Mouse (Mus musculus): ENCODE results near the gene Ice1. TPM values are rescaled to one million over a fixed set of nuclear protein-coding genes. Genes with fewer than 3 reads are reported as not detected.

Gene Ice1
- polyA plus RNA-seq, 1 experiment from 2014 or later, result 10.8 TPM

DNA sequence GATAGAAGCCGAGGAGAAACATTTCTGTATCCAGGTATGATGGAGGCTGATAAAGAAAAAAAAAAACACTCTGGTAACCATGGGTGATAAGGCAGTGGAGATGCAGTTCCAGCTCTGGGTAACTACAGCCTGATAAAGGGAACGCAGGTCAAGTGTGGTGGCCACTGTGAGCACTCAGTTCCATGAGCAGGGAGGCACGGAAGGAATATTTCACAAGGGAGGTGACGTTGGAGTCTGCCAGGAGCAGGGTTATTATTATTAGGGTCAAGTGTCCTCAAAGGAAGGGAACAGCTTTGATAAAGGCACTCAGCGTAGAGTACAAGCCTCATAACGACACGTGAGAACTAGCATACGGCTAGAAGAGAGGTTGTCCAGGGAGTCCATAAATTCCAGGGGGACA, 18.9 kb upstream of the Ice1 start:
- no peak overlapping the region for H3K4me3 ChIP-seq
- H3K27ac ChIP-seq, result no peak overlapping the region
- H3K4me1 ChIP-seq (replicated peaks), result peaks cover 14% of the 10 kb centered on the region
- no peak overlapping the region for H3K9ac ChIP-seq
- no peaks in the 10 kb centered on the region for H3K36me3 ChIP-seq
- no peaks in the 10 kb centered on the region for H3K27me3 ChIP-seq
- no peaks in the 10 kb centered on the region for H3K9me3 ChIP-seq (replicated peaks)
- ATAC-seq (replicated peaks; ENCODE audit: insufficient number of reproducible peaks, insufficient read depth, low FRiP score, low read depth), result no peak
- no peak overlapping the region for H3K4me2 ChIP-seq
- WGBS, result 35% methylated on average over 8 of the region's 8 CpGs

DNA sequence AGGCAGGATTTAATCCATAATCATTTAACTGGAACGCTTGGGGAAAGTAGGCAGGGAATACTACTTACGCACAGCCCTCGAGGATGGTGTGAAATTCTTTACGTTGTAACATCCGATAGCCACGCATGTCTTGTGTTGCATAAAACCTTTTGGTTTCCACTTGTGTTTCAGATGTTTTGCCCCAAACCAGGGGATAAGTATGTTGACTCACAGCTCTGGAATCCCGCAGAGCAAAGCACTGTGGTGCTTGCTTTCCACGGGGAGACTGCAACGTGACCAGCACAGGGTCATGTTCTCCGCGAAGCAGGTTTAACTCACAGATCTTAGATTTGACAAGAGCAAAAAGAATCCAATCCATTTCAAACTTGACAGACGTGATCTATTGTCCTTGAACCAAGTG, 18.1 kb upstream of the Ice1 start:
- Histone ChIP-seq H3K36me3 (no peaks in the 10 kb centered on the region), H3K4me1 (replicated peaks) (peaks cover 16% of the 10 kb centered on the region), H3K27me3 (no peaks in the 10 kb centered on the region), H3K4me3 (no peak overlapping the region), H3K27ac (no peak overlapping the region), H3K9ac (no peak overlapping the region), H3K4me2 (no peak overlapping the region), H3K9me3 (replicated peaks) (no peaks in the 10 kb centered on the region)
- WGBS, result 57% methylated on average over 12 of the region's 12 CpGs
- no peak for ATAC-seq (replicated peaks; ENCODE audit: insufficient number of reproducible peaks, insufficient read depth, low FRiP score, low read depth)

DNA sequence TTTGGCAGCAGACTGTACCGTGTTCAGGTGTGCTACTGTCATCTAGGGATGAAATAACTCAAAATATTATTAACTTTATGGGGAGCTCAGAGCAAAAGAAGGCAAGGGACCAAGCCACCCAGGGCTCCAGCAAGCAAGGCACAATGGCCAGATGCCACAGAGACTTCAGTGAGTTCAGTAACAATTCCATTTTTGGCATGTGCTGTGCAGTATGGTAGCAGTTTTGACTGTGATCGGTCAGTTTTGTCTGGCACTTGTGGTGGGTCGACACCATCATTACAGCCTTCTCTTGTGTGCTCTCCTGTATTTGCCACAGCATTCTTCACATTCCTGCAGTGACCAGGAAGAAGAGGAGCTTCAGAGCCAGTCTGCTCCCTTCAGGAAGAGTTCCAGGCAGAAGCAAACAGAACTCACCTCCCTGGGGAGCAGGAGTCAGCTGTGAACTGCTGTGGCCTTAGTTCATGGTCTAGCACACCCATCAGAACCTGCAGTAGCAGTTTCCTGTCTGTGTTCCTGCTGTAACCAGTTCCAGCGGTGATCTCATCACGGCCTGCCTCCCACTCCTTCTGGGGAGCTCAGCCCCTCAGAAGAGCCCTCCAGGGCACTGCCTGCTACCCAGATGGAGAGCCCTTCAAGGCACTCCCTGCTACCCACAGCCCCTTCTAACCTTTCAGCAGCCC, 16.8 kb upstream of the Ice1 start:
- H3K27ac ChIP-seq, result peak overlapping the region; percentile 20
- H3K4me3 ChIP-seq, result no peak overlapping the region
- H3K27me3 ChIP-seq, result no peaks in the 10 kb centered on the region
- no peaks in the 10 kb centered on the region for H3K36me3 ChIP-seq
- peaks cover 25% of the 10 kb centered on the region for H3K4me1 ChIP-seq (replicated peaks)
- H3K9ac ChIP-seq, result no peak overlapping the region
- H3K9me3 ChIP-seq (replicated peaks), result no peaks in the 10 kb centered on the region
- peak; percentile 45 for ATAC-seq (replicated peaks; ENCODE audit: insufficient number of reproducible peaks, insufficient read depth, low FRiP score, low read depth)
- 34% methylated on average over 5 of the region's 5 CpGs for WGBS
- no peak overlapping the region for H3K4me2 ChIP-seq

DNA sequence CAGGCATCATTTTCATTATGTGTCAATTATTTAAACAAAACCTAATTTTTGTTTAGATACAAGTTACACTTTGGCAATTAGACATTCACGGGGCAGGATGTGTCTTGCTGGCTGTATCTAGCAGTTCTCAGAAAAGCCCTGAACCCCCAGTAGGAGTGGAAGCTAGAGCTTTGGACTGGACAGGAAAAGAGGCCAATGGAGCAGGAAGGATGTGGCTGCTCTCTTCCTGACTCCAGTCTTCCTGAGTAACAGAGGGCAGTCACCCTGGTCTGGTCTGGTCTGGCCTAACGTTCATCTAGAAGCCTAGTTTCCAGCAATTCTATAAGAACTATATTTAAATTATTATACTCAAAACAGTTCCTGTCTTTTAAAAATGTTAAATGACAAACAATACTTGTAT, 16.0 kb upstream of the Ice1 start:
- Histone ChIP-seq H3K4me1 (replicated peaks) (peaks cover 30% of the 10 kb centered on the region), H3K9me3 (replicated peaks) (no peaks in the 10 kb centered on the region), H3K36me3 (no peaks in the 10 kb centered on the region), H3K27me3 (no peaks in the 10 kb centered on the region), H3K9ac (no peak overlapping the region), H3K4me2 (no peak overlapping the region), H3K4me3 (no peak overlapping the region), H3K27ac (peak overlapping the region; percentile 20; the same call in 1 of the 2 replicates)
- ATAC-seq (replicated peaks; ENCODE audit: insufficient number of reproducible peaks, insufficient read depth, low FRiP score, low read depth), result no peak; the same call in 1 of the 2 replicates
- 66% methylated on average over 2 of the region's 2 CpGs for WGBS

DNA sequence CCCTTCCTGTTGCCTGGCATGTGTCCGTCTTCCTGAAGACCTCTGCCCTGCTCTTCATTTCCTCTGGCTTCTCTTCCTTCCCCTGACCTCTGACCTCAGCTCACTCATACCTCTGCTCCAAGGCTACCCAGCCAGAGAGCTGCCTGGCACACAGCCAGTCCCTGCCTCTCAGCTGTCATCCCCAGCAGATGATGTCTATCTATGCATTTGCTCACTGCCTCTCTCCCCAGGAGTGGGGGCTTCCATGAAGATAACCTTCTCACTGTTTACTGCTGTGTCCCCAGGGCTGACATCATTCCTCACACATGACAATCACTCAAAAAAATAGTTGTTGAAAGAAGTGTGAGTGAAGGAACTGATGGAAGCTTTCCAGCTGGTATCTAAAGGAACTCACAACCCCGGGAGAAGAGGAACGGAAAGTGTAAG, 12.6 kb upstream of the Ice1 start:
- H3K36me3 ChIP-seq, result no peaks in the 10 kb centered on the region
- H3K4me2 ChIP-seq, result no peak overlapping the region; the same call in 1 of the 2 replicates
- H3K9ac ChIP-seq, result no peak overlapping the region
- peaks cover 29% of the 10 kb centered on the region for H3K4me1 ChIP-seq (replicated peaks)
- H3K9me3 ChIP-seq (replicated peaks), result no peaks in the 10 kb centered on the region
- H3K27me3 ChIP-seq, result no peaks in the 10 kb centered on the region
- WGBS, result 19% methylated on average over 3 of the region's 3 CpGs
- peak overlapping the region; percentile 47 for H3K27ac ChIP-seq
- H3K4me3 ChIP-seq, result no peak overlapping the region
- ATAC-seq (replicated peaks; ENCODE audit: insufficient number of reproducible peaks, insufficient read depth, low FRiP score, low read depth), result 0 out of 2 replicates have a peak, but pooled peaks have one; percentile 23

DNA sequence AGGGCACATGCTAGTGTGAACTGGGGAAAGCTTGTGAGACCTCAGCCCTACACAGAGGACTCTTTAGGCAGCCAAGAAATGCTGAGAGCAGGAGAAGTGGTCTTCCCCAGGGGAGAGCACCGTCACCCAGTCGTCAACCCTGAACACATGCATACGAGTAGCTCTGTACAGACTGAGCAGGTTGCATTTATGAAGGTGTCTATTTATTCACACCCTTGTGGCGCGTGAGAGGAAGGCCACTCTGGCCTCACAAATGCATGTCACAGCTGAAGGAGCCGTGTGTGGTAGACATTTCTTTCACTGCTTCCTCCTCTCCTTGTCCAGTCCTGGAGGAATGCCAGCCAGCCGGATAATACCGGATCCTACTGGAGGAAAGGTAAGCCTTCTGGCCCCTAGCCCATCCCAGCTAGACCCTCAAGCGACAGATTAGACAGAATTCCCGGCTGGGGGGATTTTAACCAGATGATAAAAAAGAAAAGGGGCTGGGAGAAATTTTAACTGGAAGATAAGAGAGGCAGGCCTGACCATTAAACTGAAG, 8.6 kb upstream of the Ice1 start:
- 33% methylated on average over 10 of the region's 10 CpGs for WGBS
- no peaks in the 10 kb centered on the region for H3K9me3 ChIP-seq (replicated peaks)
- ATAC-seq (replicated peaks; ENCODE audit: insufficient number of reproducible peaks, insufficient read depth, low FRiP score, low read depth), result no peak

DNA sequence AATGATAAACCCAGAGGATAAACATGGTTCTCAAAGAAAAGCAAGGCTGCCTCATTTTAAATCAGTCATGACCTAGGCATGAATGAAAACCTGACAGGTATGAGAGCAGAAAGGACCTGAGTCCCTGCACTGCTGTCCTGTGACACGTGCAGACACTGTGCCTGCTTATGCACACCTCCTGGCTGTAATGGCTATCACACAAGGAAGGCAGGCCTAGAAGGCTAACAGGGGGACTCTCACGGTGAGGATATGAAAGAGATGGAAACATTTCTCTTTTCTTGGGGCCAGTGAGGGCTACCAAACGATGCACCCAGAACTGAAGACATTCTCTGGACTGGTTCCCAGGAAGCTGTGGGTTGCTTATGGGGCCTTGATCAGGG, 6.6 kb upstream of the Ice1 start:
- Histone ChIP-seq H3K4me3 (no peak overlapping the region), H3K4me1 (replicated peaks) (peaks cover 9% of the 10 kb centered on the region; the same call in 1 of the 2 replicates), H3K36me3 (no peaks in the 10 kb centered on the region), H3K27ac (no peak overlapping the region), H3K9ac (no peak overlapping the region), H3K27me3 (no peaks in the 10 kb centered on the region), H3K4me2 (no peak overlapping the region), H3K9me3 (replicated peaks) (no peaks in the 10 kb centered on the region)
- WGBS, result 49% methylated on average over 3 of the region's 3 CpGs
- ATAC-seq (replicated peaks; ENCODE audit: insufficient number of reproducible peaks, insufficient read depth, low FRiP score, low read depth), result no peak

More for the DNA sequence above, 8.6 kb upstream of the Ice1 start:
- peaks cover 20% of the 10 kb centered on the region for H3K4me1 ChIP-seq (replicated peaks)
- no peaks in the 10 kb centered on the region for H3K36me3 ChIP-seq
- H3K4me3 ChIP-seq, result no peak overlapping the region
- no peak overlapping the region for H3K27ac ChIP-seq
- H3K27me3 ChIP-seq, result no peaks in the 10 kb centered on the region
- H3K9ac ChIP-seq, result no peak overlapping the region
- no peak overlapping the region for H3K4me2 ChIP-seq

DNA sequence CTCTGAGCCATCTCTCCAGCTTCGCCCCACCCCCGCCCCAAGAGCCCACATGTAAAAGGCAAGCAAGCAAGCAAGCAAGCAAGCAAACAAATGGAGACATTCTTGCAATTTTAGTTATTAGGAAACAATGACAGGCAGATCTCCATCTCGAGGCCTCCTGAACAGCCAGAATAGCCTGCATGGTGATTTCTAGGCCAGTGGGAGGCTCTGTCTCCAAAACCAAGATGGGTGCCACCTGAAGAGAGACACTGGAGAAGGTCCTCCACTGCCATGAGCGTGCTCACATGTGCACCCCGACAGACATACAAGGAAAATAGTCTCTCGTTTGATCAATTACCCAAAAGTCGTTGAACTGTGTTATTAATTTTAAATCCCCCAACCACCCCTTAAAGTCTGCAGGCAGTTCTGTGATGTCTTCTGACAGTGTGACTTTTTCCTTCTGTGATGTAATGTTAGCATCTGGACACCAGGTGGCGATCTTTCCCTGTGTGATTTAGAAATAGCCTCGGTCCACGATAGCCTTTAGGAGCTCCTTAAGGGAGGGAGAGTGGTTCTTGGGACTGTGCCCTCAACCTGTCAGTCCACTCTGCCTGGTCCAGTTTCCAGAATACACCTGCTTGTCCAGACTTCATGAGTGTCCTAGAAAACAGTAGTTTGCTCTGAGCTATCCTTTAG, 6.1 kb upstream of the Ice1 start:
- Histone ChIP-seq H3K9ac (no peak overlapping the region), H3K4me1 (replicated peaks) (peaks cover 7% of the 10 kb centered on the region; the same call in 1 of the 2 replicates), H3K36me3 (no peaks in the 10 kb centered on the region), H3K27me3 (no peaks in the 10 kb centered on the region), H3K9me3 (replicated peaks) (no peaks in the 10 kb centered on the region), H3K4me2 (no peak overlapping the region), H3K27ac (no peak overlapping the region), H3K4me3 (no peak overlapping the region)
- no peak for ATAC-seq (replicated peaks; ENCODE audit: insufficient number of reproducible peaks, insufficient read depth, low FRiP score, low read depth)
- 21% methylated on average over 10 of the region's 10 CpGs for WGBS

DNA sequence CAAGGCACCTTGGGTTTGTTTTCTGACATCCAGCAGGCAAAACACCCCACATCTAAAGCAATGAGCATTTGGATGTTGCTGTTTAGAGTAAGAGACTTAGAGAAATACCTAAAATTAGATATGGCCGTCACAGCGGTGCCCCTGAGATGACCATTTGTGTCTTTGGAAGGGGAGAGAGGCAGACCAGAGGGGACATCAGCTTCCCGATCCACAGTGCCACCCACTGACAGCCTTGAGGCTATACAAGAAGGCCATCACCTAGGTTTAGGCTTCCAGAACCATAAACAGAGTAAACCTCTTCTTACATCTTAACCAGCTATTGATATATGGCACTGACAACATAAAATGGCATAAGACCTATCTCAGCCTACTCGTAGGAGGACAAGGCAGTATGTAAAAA, 4.5 kb upstream of the Ice1 start:
- Histone ChIP-seq H3K4me3 (no peak overlapping the region), H3K9ac (no peak overlapping the region), H3K36me3 (no peaks in the 10 kb centered on the region), H3K27me3 (no peaks in the 10 kb centered on the region), H3K27ac (no peak overlapping the region), H3K9me3 (replicated peaks) (no peaks in the 10 kb centered on the region), H3K4me2 (no peak overlapping the region), H3K4me1 (replicated peaks) (peaks cover 8% of the 10 kb centered on the region; the same call in 1 of the 2 replicates)
- no peak for ATAC-seq (replicated peaks; ENCODE audit: insufficient number of reproducible peaks, insufficient read depth, low FRiP score, low read depth)
- 65% methylated on average over 4 of the region's 4 CpGs for WGBS

DNA sequence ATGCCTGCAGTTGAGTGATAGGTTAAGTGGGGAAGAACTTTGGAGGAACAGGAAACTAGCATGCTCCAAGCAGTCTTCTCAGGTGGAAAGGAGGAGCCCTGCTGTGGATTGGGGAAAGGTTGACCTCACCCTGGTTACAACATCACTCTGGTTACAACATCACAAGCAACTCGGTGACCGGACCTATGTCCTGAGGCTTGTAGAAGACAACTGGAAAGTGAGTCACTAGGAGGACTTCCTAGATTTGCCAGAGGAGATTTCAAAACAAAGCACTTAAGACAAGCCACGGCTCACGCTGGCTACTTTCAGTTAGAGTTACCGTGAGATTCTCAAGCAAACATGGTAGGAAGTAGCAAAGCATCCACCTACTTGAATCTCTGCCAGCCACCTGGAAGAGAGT, 3.9 kb upstream of the Ice1 start:
- no peaks in the 10 kb centered on the region for H3K27me3 ChIP-seq
- ATAC-seq (replicated peaks; ENCODE audit: insufficient number of reproducible peaks, insufficient read depth, low FRiP score, low read depth), result no peak

DNA sequence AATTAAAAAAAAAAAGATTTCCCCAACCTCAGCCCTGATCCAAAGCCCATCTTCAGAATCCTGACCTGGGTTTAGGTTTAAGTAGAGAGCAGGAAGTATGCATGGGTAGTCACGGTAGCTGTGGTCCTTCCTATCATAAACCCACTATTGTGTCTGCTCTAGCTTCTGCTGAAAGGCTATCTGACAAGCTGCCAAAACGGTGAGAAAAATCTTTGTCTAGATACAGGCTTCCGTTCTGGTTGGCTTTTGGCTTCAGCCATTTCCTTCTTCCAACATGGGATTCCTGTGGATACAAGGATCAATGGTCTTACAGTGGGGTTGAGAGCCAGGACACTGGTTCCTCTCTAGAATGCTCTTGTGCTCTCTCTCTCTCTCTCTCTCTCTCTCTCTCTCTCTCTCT, 2.2 kb upstream of the Ice1 start:
- Histone ChIP-seq H3K4me2 (no peak overlapping the region), H3K9me3 (replicated peaks) (no peaks in the 10 kb centered on the region), H3K4me3 (no peak overlapping the region), H3K4me1 (replicated peaks) (peaks cover 19% of the 10 kb centered on the region), H3K27me3 (no peaks in the 10 kb centered on the region), H3K9ac (no peak overlapping the region), H3K36me3 (no peaks in the 10 kb centered on the region), H3K27ac (no peak overlapping the region)
- ATAC-seq (replicated peaks; ENCODE audit: insufficient number of reproducible peaks, insufficient read depth, low FRiP score, low read depth), result no peak
- 47% methylated on average over 3 of the region's 3 CpGs for WGBS

More for the DNA sequence above, 3.9 kb upstream of the Ice1 start:
- H3K9ac ChIP-seq, result no peak overlapping the region
- H3K9me3 ChIP-seq (replicated peaks), result no peaks in the 10 kb centered on the region
- H3K4me3 ChIP-seq, result no peak overlapping the region
- no peak overlapping the region for H3K27ac ChIP-seq
- whole genome bisulfite sequencing, result 81% methylated on average over 5 of the region's 5 CpGs
- no peak overlapping the region for H3K4me2 ChIP-seq
- no peaks in the 10 kb centered on the region for H3K36me3 ChIP-seq
- peaks cover 13% of the 10 kb centered on the region for H3K4me1 ChIP-seq (replicated peaks)

Measured in heart, embryonic 15.5 days (tissue).